Mouse (Mus musculus) neural tube, embryonic 12.5 days (tissue): Measurements from ENCODE around the gene Npb. TPM values are rescaled to one million over a fixed set of nuclear protein-coding genes. Genes with fewer than 3 reads are reported as not detected.
"Not testable (repeated sequence)": the region's sequence is repeated elsewhere in the genome, so short reads cannot be mapped to it uniquely, and the experiment has no call there.

Experiments used
- ATAC-seq: fragments of 200-750 bp; cut with Nextera tagmentation; 2 replicates; pipeline ENCODE4 v1.8.0; 2017; ENCODE audit warnings: low read depth, mild to moderate bottlenecking, moderate TSS enrichment, moderate library complexity; ENCODE audit not compliant: low FRiP score
- H3K27ac ChIP-seq: fragments of 300-500 bp; sonication (generic); 2 replicates; pipeline ENCODE4 v1.5.1; 2016
- H3K27me3 ChIP-seq: fragments of 300-500 bp; sonication (generic); replicated peaks from 2 replicates; pipeline ENCODE4 v1.6.1; 2016; ENCODE audit warnings: mild to moderate bottlenecking
- H3K36me3 ChIP-seq: fragments of 300-500 bp; sonication (generic); 2 replicates; pipeline ENCODE4 v1.6.1; 2016; ENCODE audit warnings: mild to moderate bottlenecking
- H3K4me1 ChIP-seq: fragments of 300-500 bp; sonication (generic); 2 replicates; pipeline ENCODE4 v1.6.1; 2016
- H3K4me2 ChIP-seq: fragments of 300-500 bp; sonication (generic); replicated peaks from 2 replicates; pipeline ENCODE4 v1.6.1; 2016; ENCODE audit warnings: mild to moderate bottlenecking
- H3K4me3 ChIP-seq: fragments of 300-500 bp; sonication (generic); 2 replicates; pipeline ENCODE4 v1.5.1; 2016
- H3K9ac ChIP-seq: fragments of 300-500 bp; sonication (generic); 2 replicates; pipeline ENCODE4 v1.6.1; 2016; ENCODE audit warnings: mild to moderate bottlenecking
- H3K9me3 ChIP-seq: fragments of 300-500 bp; sonication (generic); 2 replicates; pipeline ENCODE4 v1.6.1; 2016; ENCODE audit warnings: mild to moderate bottlenecking
- WGBS: fragments of 180-500 bp; shearing (Covaris S2); methylation state at CpG from one replicate; pipeline ENCODE4 v1.1.7; 2016; 5-methylcytosine and 5-hydroxymethylcytosine counted together
- polyA plus RNA-seq: library from polyadenylated mRNA; unstranded; fragments of >200 nt; fragmentation: Nextera tagmentation; extraction: Ambion mirVana; gene quantifications from 2 replicates; pipeline ENCODE4 v1.2.1, GENCODE M21; 2016

The Npb gene
- 0.80 and 0.83 TPM in 2 replicates for polyA plus RNA-seq

GRCm38 (mm10) chr11:120608241-120609034, at the start of gene Npb:
TSS of gene Npb (plus strand) at chr11:120608477.
- Histone ChIP-seq H3K9me3 (no peaks in the 10 kb centered on the region), H3K4me1 (peaks cover 16% of the 10 kb centered on the region), H3K4me3 (peak within 1 kb of the TSS; percentile 19; the same call in 1 of the 2 replicates), H3K36me3 (peaks cover 70% of the 10 kb centered on the region), H3K9ac (peak within 1 kb of the TSS; percentile 48; the same call in 1 of the 2 replicates), H3K27ac (no peak within 1 kb of the TSS), H3K27me3 (peaks cover 22% of the 10 kb centered on the region), H3K4me2 (peak within 1 kb of the TSS; percentile 53)
- no peak for ATAC-seq
- 5% methylated on average over 45 of the region's 45 CpGs for WGBS

GRCm38 (mm10) chr11:120558843-120559242, 49.4 kb upstream of the Npb start:
- not testable (repeated sequence) for H3K4me3 ChIP-seq, H3K27ac ChIP-seq, ATAC-seq, H3K4me1 ChIP-seq, H3K4me2 ChIP-seq, H3K27me3 ChIP-seq, H3K9ac ChIP-seq
- WGBS = 87% methylated on average over 6 of the region's 6 CpGs
- Histone ChIP-seq H3K9me3 (0 out of 2 replicates have a peak, but pooled peaks cover 11% of the 10 kb centered on the region), H3K36me3 (peaks cover 51% of the 10 kb centered on the region)

- WGBS = 93% methylated on average over 13 of the region's 13 CpGs
- H3K9ac ChIP-seq = no peak overlapping the region
- no peak for ATAC-seq
- H3K27me3 ChIP-seq = no peaks in the 10 kb centered on the region
- H3K27ac ChIP-seq = no peak overlapping the region
- H3K4me2 ChIP-seq = no peak overlapping the region
- 0 out of 2 replicates have a peak, but pooled peaks cover 11% of the 10 kb centered on the region for H3K9me3 ChIP-seq
- H3K4me1 ChIP-seq = no peaks in the 10 kb centered on the region
- H3K4me3 ChIP-seq = no peak overlapping the region
- peaks cover 73% of the 10 kb centered on the region for H3K36me3 ChIP-seq
Observed at GRCm38 (mm10) chr11:120560952-120561728, 47.1 kb upstream of the Npb start.

- no peak for ATAC-seq
- peaks cover 90% of the 10 kb centered on the region for H3K36me3 ChIP-seq
Observed at GRCm38 (mm10) chr11:120562949-120563348, 45.3 kb upstream of the Npb start.

GRCm38 (mm10) chr11:120565114-120565513, 43.2 kb upstream of the Npb start:
- H3K4me3 ChIP-seq = no peak overlapping the region
- H3K4me1 ChIP-seq = no peaks in the 10 kb centered on the region
- 85% methylated on average over 9 of the region's 9 CpGs for WGBS
- H3K4me2 ChIP-seq = no peak overlapping the region
- no peaks in the 10 kb centered on the region for H3K9me3 ChIP-seq
- no peak overlapping the region for H3K9ac ChIP-seq
- H3K27ac ChIP-seq = no peak overlapping the region
- ATAC-seq = no peak
- no peaks in the 10 kb centered on the region for H3K27me3 ChIP-seq
- peaks cover 91% of the 10 kb centered on the region for H3K36me3 ChIP-seq

More at GRCm38 (mm10) chr11:120562949-120563348, 45.3 kb upstream of the Npb start:
- no peak overlapping the region for H3K4me3 ChIP-seq
- H3K4me2 ChIP-seq = no peak overlapping the region
- no peaks in the 10 kb centered on the region for H3K4me1 ChIP-seq
- 95% methylated on average over 13 of the region's 13 CpGs for WGBS
- H3K9ac ChIP-seq = no peak overlapping the region
- no peak overlapping the region for H3K27ac ChIP-seq
- H3K27me3 ChIP-seq = no peaks in the 10 kb centered on the region
- H3K9me3 ChIP-seq = 0 out of 2 replicates have a peak, but pooled peaks cover under 1% of the 10 kb centered on the region

- 95% methylated on average over 6 of the region's 6 CpGs for WGBS
- peaks cover 72% of the 10 kb centered on the region for H3K36me3 ChIP-seq
Observed at GRCm38 (mm10) chr11:120568324-120568723, 40.0 kb upstream of the Npb start.

GRCm38 (mm10) chr11:120571122-120571521, 37.2 kb upstream of the Npb start:
- Histone ChIP-seq H3K4me2 (peak overlapping the region; percentile 94), H3K27ac (no peak overlapping the region), H3K4me1 (peaks cover 25% of the 10 kb centered on the region), H3K36me3 (peaks cover 46% of the 10 kb centered on the region), H3K9ac (peak overlapping the region; percentile 45; the same call in 1 of the 2 replicates), H3K27me3 (no peaks in the 10 kb centered on the region), H3K9me3 (no peaks in the 10 kb centered on the region), H3K4me3 (peak overlapping the region; percentile 98; the same call in 1 of the 2 replicates)
- 81% methylated on average over 3 of the region's 3 CpGs for whole genome bisulfite sequencing
- ATAC-seq = no peak

More at GRCm38 (mm10) chr11:120568324-120568723, 40.0 kb upstream of the Npb start:
- Histone ChIP-seq H3K9ac (no peak overlapping the region), H3K4me2 (no peak overlapping the region), H3K27me3 (no peaks in the 10 kb centered on the region), H3K9me3 (no peaks in the 10 kb centered on the region), H3K27ac (no peak overlapping the region), H3K4me3 (no peak overlapping the region; the same call in 1 of the 2 replicates), H3K4me1 (peaks cover 15% of the 10 kb centered on the region)
- ATAC-seq = no peak

- 18% methylated on average over 11 of the region's 11 CpGs for WGBS
Observed at GRCm38 (mm10) chr11:120571754-120572416, 36.4 kb upstream of the Npb start.

GRCm38 (mm10) chr11:120572417-120572751, 35.9 kb upstream of the Npb start:
- peak; percentile 49 for ATAC-seq
- peak overlapping the region; percentile 94 for H3K4me2 ChIP-seq
- peaks cover 25% of the 10 kb centered on the region for H3K4me1 ChIP-seq
- peak overlapping the region; percentile 98 for H3K4me3 ChIP-seq
- peaks cover 35% of the 10 kb centered on the region for H3K36me3 ChIP-seq
- peak overlapping the region; percentile 96 for H3K9ac ChIP-seq
- H3K27me3 ChIP-seq = no peaks in the 10 kb centered on the region
- peak overlapping the region; percentile 72; the same call in 1 of the 2 replicates for H3K27ac ChIP-seq
- no peaks in the 10 kb centered on the region for H3K9me3 ChIP-seq
- under 1% methylated on average over 23 of the region's 24 CpGs for WGBS

More at GRCm38 (mm10) chr11:120571754-120572416, 36.4 kb upstream of the Npb start:
- Histone ChIP-seq H3K27me3 (no peaks in the 10 kb centered on the region), H3K9me3 (no peaks in the 10 kb centered on the region), H3K4me2 (peak overlapping the region; percentile 94), H3K36me3 (peaks cover 39% of the 10 kb centered on the region), H3K4me3 (peak overlapping the region; percentile 98), H3K9ac (peak overlapping the region; percentile 96), H3K4me1 (peaks cover 25% of the 10 kb centered on the region), H3K27ac (0 out of 2 replicates have a peak overlapping the region, but pooled peaks have one; percentile 72)
- no peak for ATAC-seq

GRCm38 (mm10) chr11:120572752-120573584, 35.3 kb upstream of the Npb start, which contains the start of gene P4hb:
TSS of gene P4hb (minus strand) at chr11:120573253.
- peak within 1 kb of the TSS; percentile 76 for H3K27ac ChIP-seq
- H3K4me1 ChIP-seq = peaks cover 25% of the 10 kb centered on the region
- H3K36me3 ChIP-seq = peaks cover 35% of the 10 kb centered on the region
- H3K4me3 ChIP-seq = peak within 1 kb of the TSS; percentile 98
- peak within 1 kb of the TSS; percentile 94 for H3K4me2 ChIP-seq
- peak; percentile 97 for ATAC-seq
- H3K27me3 ChIP-seq = no peaks in the 10 kb centered on the region
- peak within 1 kb of the TSS; percentile 96 for H3K9ac ChIP-seq
- H3K9me3 ChIP-seq = no peaks in the 10 kb centered on the region
- WGBS = under 1% methylated on average over 90 of the region's 94 CpGs
